Mouse (Mus musculus) heart, adult 2 months (tissue): ENCODE measurements around the gene Ssbp2.

Experiments
- CTCF ChIP-seq: fragments of 200-600 bp; IDR thresholded peaks from 2 replicates; pipeline ENCODE4 v1.8.1; 2022; ENCODE audit warnings: antibody characterized with exemption, mild to moderate bottlenecking, moderate library complexity
- EP300 ChIP-seq: fragments of 200-500 bp; IDR thresholded peaks from 2 replicates; pipeline ENCODE4 v1.6.1; 2011; ENCODE audit warnings: low read depth, low read length, control low read depth; ENCODE audit not compliant: insufficient read depth
- POLR2A ChIP-seq: fragments of 200-500 bp; IDR thresholded peaks from 2 replicates; pipeline ENCODE4 v1.6.1; 2011; ENCODE audit warnings: mild to moderate bottlenecking, low read depth, low read length, control low read depth; ENCODE audit not compliant: insufficient read depth

DNA sequence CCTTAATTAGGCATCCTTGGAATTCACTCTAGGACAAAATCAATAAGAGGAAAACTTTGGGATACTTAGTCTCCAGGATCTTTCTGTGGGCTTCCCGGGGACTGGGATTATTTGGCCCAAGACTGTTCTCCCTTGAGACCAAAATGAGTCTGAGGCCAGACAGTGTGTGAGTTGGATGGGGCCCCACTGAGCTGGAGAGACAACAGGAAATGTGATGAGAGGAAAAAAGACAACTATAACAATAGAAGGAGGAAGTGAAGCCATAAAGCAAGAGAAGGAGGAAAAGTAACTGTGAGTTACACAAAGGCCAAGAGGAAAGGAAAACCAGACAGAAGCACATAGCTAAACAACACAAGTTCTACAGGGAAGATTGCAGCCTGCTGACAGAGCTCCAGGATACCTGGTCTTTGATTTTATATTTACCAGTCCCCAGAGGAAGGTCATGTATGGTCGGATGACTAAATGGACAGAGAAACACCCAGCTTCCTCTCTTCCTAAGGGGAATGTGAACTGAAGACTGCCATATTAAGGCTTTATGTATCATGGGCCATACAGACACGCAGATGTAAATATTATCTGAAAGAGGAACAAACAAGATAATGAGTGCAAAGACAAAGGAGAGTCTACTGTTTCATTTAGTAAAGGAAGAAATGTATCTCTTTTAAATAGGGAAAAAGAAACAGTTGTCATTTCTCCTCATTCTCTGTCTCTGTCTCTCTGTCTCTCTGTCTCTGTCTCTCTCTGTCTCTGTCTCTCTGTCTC is 8.5 kb upstream of the Ssbp2 start:
- TF ChIP-seq EP300 (no peak), CTCF (no peak), POLR2A (no peak)
